Mouse (Mus musculus): ENCODE results near the gene Txndc16. TPM values are rescaled to one million over a fixed set of nuclear protein-coding genes. Genes with fewer than 3 reads are reported as not detected.

The Txndc16 gene
- total RNA-seq (2017): 98.5 and 125 TPM in 2 replicates

DNA sequence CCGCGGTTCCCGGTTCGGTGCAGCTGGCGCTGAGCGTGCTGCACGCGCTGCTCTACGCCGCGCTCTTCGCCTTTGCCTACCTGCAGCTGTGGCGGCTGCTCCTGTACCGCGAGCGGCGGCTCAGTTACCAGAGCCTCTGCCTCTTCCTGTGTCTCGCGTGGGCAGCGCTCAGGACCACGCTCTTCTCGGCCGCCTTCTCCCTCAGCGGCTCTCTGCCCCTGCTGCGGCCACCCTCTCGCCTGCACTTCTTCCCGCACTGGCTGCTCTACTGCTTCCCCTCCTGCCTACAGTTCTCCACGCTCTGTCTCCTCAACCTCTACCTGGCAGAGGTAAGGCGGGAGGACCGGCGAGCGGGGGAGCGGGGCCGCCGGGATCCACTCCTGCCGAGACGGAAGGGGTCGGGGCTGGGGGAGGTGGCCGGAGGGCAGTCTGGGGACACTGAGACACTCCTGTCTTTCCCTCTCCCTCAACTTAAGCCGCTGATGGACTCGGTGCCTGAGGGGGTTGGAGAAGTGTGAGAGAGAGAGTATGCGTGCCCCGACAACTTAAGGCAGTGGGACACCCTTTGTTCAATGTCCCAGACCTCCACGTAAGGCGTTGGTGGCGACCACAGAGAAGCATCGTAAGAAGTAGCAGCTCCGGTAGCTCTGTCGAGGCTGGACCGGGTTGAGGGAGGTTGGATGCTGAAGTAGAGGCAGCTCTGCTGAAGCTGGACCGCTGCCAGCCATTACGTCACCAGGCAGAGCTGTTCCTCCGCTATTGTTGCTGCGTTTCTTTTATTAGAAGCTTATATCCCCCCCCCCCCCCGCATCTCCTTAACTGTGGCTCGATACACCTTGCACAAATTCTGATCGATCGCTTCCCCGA, at the start of gene Txndc16:
Gene Txndc16 (minus strand): TSS at position 239 of the 867 bp plus-strand sequence.
- ATAC-seq (ENCODE audit: extremely low read depth, insufficient number of reproducible peaks, low FRiP score, poor library complexity, severe bottlenecking): peak; percentile 11; the same call in 1 of the 2 replicates

GRCm38 (mm10) chr14:45263831-45264592, 43.9 kb upstream of the Txndc16 start:
- ATAC-seq (ENCODE audit: extremely low read depth, insufficient number of reproducible peaks, low FRiP score, poor library complexity, severe bottlenecking): no peak

DNA sequence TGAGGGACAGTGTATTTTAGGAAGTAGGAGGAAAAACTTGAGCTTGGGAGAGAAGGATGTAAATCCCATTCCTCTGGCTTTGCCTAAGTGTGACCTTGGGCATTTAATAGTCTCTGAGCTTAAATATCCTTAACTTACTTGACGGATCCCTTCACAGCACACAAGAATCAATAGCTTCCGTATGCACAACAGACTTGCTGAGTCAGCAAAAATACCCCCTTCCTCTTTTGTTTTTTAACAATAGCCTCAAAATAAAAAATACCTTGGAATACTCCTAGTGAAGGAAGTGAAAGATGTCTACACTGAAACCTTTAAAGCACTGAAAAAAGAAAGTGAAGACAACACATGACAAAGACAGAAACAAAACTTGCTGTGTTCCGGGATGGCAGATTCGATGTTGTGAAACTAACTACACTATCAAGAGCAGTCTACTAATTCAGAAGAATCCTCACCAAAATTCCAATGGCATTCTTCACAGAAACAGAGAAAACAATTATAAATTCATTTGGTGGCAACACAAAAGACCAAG, 31.5 kb upstream of the Txndc16 start:
- no peak for ATAC-seq (ENCODE audit: extremely low read depth, insufficient number of reproducible peaks, low FRiP score, poor library complexity, severe bottlenecking)

DNA sequence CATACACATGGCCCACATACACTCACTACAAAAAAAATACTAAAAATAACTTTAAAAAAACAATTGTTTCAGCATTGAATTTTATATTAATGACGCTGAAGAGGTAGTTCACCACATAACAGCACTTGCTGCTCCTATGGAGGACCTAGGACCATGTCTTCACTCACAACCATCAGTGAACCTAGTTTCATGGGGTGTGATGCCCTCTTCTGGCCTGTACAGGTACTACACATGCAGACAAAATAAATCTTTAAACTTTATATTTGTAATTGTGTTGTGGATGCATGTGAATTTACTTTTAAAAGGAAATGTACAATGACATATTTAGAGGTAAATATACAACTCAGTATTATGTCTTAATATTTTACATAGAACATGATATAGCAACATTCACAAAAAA, 21.5 kb upstream of the Txndc16 start:
- peak; percentile 64; the same call in 1 of the 2 replicates for ATAC-seq (ENCODE audit: extremely low read depth, insufficient number of reproducible peaks, low FRiP score, poor library complexity, severe bottlenecking)

- peak; percentile 30; the same call in 1 of the 2 replicates for ATAC-seq (ENCODE audit: extremely low read depth, insufficient number of reproducible peaks, low FRiP score, poor library complexity, severe bottlenecking)
Observed at GRCm38 (mm10) chr14:45239042-45239441, 18.9 kb upstream of the Txndc16 start.

DNA sequence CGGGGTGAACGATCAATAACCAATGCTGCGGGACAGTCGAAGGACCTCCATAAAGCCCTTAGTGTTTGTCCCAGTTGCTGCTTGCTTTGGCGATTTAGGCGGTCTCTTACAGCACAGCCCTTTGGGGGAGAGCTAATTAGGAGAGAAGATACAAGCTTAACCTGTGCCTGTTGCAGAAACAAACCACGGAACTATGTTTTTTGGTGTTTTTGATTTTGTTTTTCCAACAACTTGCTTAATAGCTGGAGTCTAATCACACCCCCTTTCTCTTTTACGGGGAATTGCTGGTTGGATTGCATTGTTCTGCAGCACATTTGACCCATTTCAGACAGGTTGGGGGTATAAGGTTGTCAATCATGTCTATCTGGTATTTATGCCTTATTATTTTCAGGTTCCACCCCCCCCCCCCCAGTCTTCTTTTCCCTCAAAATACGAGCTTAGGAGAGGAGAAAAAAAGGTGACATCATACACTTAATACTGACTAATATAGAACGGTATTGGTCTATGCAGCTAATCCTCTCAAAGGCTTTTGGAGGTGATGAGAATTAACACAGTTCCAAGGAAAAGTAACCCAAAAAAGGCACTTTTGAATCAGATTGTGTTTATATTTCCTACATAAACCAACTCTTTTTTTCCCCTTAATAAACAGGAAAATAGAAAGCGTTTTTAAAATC, 966 bp upstream of the Txndc16 start:
- ATAC-seq (ENCODE audit: extremely low read depth, insufficient number of reproducible peaks, low FRiP score, poor library complexity, severe bottlenecking): no peak

GRCm38 (mm10) chr14:45219281-45220089, 643 bp downstream of the Txndc16 start, which contains the start of gene Gpr137c:
TSS of gene Gpr137c (plus strand) at chr14:45219717.
- ATAC-seq (ENCODE audit: extremely low read depth, insufficient number of reproducible peaks, low FRiP score, poor library complexity, severe bottlenecking): peak; percentile 94

DNA sequence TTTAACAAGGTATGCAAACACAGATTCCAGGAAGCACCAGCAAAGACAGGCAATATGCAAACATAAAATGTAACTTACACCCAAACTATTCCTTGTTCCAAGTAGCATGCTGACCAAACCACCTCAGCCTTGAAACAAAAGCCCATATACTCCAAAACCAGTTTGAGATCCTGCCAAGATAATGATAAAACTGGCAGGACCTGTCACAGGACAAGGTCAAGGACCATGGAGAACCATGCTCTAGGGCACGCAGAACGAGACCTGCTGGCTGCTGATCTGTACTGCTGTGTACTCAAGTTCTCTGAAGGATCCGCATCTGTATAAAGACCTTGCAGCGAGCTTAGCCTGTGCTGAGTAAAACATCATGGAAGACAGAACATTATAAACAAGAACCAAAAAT, 2.4 kb downstream of the Txndc16 start:
- ATAC-seq (ENCODE audit: extremely low read depth, insufficient number of reproducible peaks, low FRiP score, poor library complexity, severe bottlenecking): no peak

DNA sequence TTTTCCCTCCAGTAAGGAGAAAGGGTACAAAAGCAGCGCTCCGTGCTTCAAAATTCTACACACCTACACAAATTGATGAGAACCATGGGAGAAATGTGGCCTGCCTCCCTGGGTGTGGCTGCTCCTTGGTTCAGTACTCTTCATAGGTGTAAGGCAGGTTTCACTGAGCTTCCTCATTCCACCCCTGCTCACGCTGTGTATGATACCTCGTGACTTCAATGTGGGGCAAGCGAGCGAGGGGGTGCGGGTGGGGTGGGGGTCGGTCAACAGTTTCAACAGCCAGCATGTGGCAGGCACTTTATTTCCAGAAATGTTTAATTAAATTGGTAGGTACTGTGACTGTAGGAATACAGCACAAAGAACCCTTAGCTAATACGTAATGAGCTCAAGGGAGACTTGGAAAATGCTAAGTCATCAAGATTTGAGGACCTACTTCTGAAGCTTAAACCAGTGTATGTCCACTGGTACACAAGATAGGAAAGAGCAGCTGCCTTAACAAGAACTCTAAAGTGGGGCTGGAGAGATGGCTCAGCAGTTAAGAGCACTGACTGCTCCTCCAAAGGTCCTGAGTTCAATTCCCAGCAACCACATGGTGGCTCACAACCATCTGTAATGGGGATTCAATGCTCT, 3.3 kb downstream of the Txndc16 start:
- no peak for ATAC-seq (ENCODE audit: extremely low read depth, insufficient number of reproducible peaks, low FRiP score, poor library complexity, severe bottlenecking)

DNA sequence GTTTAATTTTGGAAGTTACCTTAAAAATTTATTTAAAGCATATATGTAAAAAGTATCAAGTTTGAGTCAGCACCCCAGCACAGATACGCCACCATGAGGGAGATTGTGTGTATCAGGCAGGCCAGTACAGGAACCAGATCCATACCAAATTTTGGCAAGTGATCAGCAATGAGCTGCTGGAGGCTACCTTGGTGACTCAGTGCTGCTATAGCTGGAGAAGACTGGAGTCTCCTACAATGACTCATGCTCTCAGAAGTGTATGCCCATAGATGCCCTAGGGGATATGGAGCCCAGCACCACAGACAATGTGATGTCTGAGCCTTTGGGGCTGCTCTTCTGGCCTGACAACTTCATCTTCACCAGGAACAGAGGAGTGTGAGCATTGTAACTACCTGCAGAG, 8.7 kb downstream of the Txndc16 start:
- no peak for ATAC-seq (ENCODE audit: extremely low read depth, insufficient number of reproducible peaks, low FRiP score, poor library complexity, severe bottlenecking)

DNA sequence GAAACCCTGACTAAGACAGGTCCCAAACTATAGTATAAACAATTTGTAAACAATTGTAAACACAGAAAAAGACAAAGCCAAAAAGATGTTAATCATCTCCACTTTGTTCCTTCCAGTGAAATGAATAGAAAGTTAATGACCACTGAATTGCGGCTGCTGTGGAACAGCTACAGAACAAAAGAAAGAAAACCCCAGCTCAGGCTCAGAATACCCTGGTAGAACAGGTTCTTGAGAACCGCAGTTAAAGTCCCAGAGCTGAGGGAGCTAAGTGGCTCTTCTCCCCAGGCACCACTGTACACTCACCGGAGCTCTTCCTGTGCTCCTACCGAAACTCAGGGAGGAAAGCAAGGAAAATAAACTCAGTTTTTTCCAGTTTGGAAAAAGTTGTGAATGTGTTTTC, 9.4 kb downstream of the Txndc16 start:
- no peak for ATAC-seq (ENCODE audit: extremely low read depth, insufficient number of reproducible peaks, low FRiP score, poor library complexity, severe bottlenecking)

DNA sequence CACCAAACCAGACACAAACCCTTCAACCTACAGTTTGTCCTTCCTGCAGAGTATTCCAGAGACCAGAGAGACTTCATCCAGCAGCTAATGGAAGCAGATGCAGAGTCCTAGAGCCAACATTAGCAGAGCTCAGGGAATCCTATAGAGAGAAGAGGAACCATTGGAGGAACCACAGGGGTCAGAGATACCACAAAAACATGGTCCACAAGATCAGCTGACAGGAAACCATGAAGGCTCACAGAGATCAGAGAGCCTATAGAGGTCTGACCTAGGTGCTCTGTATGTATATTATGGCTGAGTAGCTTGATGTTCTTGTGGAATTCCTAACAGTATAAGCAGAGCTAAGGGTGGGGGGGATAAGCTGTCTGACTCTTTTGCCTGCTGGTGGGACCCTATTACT, 19.5 kb downstream of the Txndc16 start:
- no peak for ATAC-seq (ENCODE audit: extremely low read depth, insufficient number of reproducible peaks, low FRiP score, poor library complexity, severe bottlenecking)

DNA sequence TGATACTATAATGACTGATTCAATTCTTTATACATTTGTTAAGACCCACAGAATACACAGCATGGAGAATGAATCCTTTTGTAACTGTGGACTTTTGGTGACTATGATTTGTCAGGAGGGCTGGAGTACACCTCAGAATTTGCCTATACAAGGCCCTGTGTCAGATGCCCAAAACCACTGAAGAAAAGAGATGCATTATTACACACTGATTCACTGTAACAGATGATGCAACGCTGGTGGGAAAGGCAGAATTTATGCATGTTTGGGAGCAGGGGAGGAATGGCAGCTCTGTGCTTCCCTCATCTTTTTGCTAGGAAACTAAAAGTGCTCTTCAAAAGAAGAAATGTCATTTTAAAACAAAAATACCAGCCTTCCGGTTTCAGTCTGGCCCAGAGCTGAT, 29.1 kb downstream of the Txndc16 start:
- ATAC-seq (ENCODE audit: extremely low read depth, insufficient number of reproducible peaks, low FRiP score, poor library complexity, severe bottlenecking): no peak

GRCm38 (mm10) chr14:45181611-45182010, 38.5 kb downstream of the Txndc16 start:
- ATAC-seq (ENCODE audit: extremely low read depth, insufficient number of reproducible peaks, low FRiP score, poor library complexity, severe bottlenecking): no peak

- no peak for ATAC-seq (ENCODE audit: extremely low read depth, insufficient number of reproducible peaks, low FRiP score, poor library complexity, severe bottlenecking)
Observed at GRCm38 (mm10) chr14:45179606-45180005, 40.5 kb downstream of the Txndc16 start.

DNA sequence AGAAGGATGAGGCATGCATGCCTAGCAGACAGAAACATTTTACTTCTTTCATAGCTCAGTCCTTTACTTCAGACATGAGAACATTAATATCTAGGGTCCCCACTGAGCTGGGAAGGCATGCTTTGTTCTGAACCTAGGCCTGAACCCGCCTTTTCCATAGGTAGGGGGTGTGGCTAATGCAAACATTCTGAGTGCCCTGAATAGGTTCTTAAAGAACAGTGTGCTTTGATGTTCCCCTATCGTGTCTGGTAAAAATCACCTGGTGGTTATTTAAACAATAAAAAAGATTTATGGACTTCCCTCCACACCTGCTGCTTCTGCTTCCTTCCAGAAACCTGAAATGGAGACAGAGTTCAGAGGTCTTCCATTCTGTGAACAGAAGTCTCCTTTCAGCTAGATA, 40.9 kb downstream of the Txndc16 start:
- ATAC-seq (ENCODE audit: extremely low read depth, insufficient number of reproducible peaks, low FRiP score, poor library complexity, severe bottlenecking): no peak

DNA sequence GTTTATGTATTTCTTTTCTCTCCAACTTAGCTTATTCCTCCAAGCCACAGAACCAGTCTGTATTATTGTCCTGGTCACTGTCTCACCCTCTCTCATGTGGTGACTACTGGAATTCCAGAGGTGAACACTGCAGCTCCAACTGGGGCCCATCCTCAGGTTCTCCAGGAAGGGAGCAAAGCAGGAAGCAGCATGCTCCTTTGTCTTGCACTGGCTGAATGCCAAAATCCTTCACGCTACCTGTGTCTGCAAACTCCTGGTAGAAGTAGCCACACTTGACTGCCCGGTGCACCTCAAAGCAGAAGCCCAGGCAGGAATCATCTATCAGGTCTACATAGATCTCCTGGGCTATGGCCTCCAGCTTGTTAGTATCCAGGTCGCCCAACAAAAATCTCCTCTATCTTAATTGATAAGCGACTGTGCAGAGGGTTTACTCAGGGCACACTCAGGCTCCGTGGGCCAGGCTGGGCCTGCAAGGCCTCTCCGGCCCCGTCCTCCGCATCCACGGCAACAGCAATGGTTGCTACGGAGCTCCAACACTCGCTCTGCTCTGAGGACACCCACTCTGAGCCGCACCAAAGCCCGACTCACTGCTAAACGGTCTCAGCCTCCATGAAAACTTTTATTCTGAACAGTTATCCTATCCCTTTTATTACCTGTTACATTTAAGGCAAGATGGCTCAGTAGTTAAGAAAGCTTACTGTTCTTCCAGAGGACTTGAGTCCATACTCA, 45.0 kb downstream of the Txndc16 start:
- no peak for ATAC-seq (ENCODE audit: extremely low read depth, insufficient number of reproducible peaks, low FRiP score, poor library complexity, severe bottlenecking)

Measured in neutrophil, adult 5-6 weeks (primary cell).